Mouse (Mus musculus) lung, postnatal 4 days (tissue): ENCODE results near the gene Ephx1.

Experiments used
- DNase-seq, 2 experiments: peaks; one replicate each; pipeline ENCODE4 v3.0.0; 2021

Ephx1 gene

GRCm38 (mm10) chr1:180936610-180937398 lies 83.9 kb downstream of the Ephx1 start:
- peak; percentile 41 to 64 for DNase-seq

- no peak for DNase-seq
Observed at GRCm38 (mm10) chr1:180934467-180935419, 86.0 kb downstream of the Ephx1 start, which contains the start of gene Lefty1. TSS of gene Lefty1 (plus strand) at chr1:180935022.

GRCm38 (mm10) chr1:180933659-180934058 lies 87.0 kb downstream of the Ephx1 start:
- no peak for DNase-seq

GRCm38 (mm10) chr1:180931106-180931505 lies 89.6 kb downstream of the Ephx1 start:
- DNase-seq: no peak

- DNase-seq: no peak
Observed at GRCm38 (mm10) chr1:180929599-180929998, 91.1 kb downstream of the Ephx1 start.

GRCm38 (mm10) chr1:180926286-180926685 lies 94.4 kb downstream of the Ephx1 start:
- no peak for DNase-seq
